Mouse (Mus musculus): ENCODE measurements around the gene Echdc1. TPM values are rescaled to one million over a fixed set of nuclear protein-coding genes. Genes with fewer than 3 reads are reported as not detected.

Gene Echdc1
- polyA plus RNA-seq (2012; rRNA removed): 14.0 and 14.8 TPM in 2 replicates

GRCm38 (mm10) chr10:29313064-29313638 is at the start of gene Echdc1:
Gene Echdc1 (plus strand): TSS chr10:29313166.

DNA sequence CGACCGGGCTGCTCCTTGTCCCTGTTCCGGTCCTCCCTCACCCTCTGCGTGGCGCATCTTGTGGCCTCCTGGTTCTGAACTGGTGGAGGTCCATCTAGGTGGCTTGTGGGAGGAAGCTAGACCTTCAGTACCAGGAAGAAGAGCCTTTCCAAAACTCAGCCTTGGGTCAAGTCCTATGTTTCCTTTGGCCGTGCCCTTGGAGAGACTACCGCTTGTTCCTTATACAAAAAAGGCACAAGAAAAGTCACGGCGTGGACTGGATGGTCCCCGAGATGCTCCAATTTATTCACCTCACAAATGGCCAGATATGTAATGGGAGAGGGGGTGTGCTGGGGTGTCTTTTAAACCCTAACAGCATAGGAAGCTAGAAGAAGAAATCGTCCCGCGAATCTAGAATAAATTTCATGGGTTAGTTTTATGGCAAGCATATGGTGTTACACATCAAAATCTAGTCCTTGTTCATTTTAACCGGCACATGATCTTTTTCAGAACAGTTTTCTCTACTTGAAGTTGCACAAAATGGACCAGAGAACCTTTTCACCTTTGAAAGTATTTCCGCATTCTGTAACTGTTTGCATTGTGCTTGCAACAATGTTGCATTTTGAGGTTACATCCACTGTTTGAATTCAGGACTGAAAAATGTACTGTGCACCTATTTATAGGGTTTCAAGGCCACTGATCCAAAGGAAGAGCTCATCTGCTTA is 49.4 kb downstream of the Echdc1 start, which contains the start of gene Rnf146:
Gene Rnf146, minus strand, starts transcription at position 246 of the 704 bp plus-strand sequence.

Other genes with a start within 250 kb of the Echdc1 start
- 64.3 and 73.5 TPM in 2 replicates for gene Soga3, start 169.3 kb upstream of the Echdc1 start, polyA plus RNA-seq (2012; rRNA removed)
- gene Gm49353, start 114.2 kb upstream of the Echdc1 start, polyA plus RNA-seq (2012; rRNA removed): 11.6 and 11.9 TPM in 2 replicates
- 48.0 and 54.4 TPM in 2 replicates for gene 9330159F19Rik, start 101.6 kb upstream of the Echdc1 start, polyA plus RNA-seq (2012; rRNA removed)
- 92.0 and 96.6 TPM in 2 replicates for gene Rnf146, start 49.3 kb downstream of the Echdc1 start, polyA plus RNA-seq (2012; rRNA removed)
- gene Rspo3, start 222.7 kb downstream of the Echdc1 start, polyA plus RNA-seq (2012; rRNA removed): 6.6 and 8.7 TPM in 2 replicates

Data from central nervous system, embryonic 14 days (tissue).